Mouse (Mus musculus): Measurements from ENCODE around the gene Crb2.
A peak's percentile ranks its signal among the peaks of the same experiment; 100 is the strongest.

The Crb2 gene

GRCm38 (mm10) chr2:37776016-37776415 is at the start of gene Crb2:
Gene Crb2, plus strand, starts transcription at chr2:37776249.
- DNase-seq, result no peak

- DNase-seq, result no peak
Observed at GRCm38 (mm10) chr2:37731241-37731801, 44.7 kb upstream of the Crb2 start.

GRCm38 (mm10) chr2:37734979-37735806 is 40.9 kb upstream of the Crb2 start:
- DNase-seq, result peak; percentile 82

DNA sequence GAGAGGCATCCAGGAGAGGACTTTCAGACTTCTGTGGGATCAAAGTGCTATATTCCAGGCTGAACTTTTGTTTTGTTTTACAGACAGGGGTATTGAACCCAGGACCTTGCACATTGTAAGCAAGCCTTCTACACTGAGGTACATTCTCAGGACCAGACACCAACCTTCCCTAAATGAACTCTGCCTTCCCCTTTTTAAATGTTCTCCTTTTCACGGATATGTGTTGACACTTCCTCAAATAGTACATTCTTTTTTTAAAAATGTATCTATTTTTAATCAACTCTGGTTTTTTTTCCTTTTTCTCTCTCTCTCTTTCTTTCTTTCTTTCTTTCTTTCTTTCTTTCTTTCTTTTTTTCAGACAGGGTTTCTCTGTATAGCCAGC is 40.3 kb upstream of the Crb2 start:
- no peak for DNase-seq

DNA sequence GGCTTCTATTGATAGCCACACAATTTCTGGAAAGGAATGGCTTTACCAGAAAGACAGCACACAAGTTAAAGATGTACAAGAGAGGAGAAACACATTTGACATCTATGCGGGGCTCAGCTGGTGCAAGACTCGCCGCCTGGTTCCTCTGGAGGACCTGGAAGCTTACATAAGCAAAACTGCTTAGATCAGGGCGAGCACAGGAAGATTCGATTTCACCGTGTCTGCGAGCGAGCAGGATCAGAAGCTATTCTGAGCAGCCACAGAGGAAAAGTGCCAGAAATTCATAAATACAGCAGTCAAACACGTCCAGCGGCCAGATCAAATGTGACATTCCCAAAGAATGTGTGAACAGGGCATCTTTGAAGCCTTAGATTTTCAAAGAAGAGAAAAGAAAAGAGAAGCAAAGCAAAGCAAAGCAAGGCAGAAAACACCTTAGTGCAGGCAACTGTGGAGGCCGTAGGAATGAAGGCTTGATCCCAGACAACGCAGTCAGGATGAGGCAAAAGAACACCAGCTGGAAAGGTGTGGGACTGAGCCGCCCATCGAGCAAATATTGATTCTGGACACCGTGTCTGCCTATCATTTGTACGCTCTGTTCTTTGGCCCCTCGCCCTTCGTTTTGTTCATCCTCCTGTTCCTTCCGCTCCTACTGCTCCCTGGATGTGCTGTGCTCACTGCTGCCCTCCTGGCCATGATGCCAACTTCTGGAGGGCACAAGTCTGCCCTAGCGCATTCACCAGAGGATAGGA is 34.1 kb upstream of the Crb2 start:
- no peak for DNase-seq

GRCm38 (mm10) chr2:37744773-37745395 is 31.2 kb upstream of the Crb2 start:
- DNase-seq, result no peak

DNA sequence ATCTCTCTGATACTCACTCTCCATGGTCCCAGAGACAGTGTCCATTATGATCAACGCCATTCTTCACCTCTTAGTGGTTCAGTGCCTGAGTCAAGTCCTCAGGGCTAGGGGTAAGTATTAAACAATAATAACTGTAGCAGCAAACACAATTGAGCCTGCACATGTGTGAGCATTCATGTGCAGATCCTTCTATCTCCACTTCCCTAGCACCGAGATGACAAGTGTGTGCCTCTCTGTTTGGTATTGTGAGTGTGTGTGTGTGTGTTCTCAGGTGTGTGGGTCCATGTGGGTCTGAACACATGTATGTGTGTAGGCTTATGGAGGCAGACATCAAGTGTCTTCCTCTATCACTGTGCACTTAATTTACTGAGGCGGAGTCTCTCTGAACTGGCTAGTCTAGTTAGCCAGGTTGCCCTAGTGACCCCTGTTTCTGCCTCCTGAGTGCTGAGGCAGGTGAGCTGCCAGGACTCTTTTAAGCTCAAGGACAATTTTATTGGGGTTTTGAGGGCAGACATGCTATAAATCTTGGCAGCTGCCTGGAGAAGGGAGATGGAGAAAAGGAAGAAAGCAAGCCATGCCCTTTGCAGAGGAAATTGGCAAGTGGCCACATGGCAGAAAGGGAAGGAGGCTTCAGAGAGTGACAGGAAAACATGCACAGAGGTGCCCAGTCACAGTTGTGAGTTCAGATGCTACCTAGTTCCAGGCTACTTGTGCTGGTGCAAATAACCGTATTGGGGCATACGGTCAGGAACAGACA is 29.6 kb upstream of the Crb2 start:
- no peak for DNase-seq

DNA sequence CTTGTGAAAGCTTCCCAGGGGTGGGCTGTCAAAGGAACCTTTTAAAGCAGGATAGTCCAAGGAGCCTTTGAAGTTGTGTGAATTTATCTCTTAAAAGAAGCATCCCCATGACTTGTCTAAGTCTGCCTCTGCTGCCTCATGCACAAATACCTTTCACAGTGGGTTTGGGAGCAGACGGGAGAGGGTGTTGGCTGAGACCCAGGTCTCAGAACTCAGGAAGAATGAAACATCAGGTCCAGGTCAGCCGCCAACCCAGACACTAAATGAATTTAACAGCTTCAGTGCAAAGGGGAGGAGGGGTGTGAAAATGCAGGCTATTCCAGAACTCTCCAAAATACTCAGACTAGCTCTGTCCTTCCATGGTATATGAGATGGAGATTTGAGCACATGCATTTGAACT is 28.1 kb upstream of the Crb2 start:
- DNase-seq, result no peak

GRCm38 (mm10) chr2:37748442-37749066 is 27.5 kb upstream of the Crb2 start:
- no peak for DNase-seq

GRCm38 (mm10) chr2:37749323-37749722 is 26.7 kb upstream of the Crb2 start:
- DNase-seq, result no peak

DNA sequence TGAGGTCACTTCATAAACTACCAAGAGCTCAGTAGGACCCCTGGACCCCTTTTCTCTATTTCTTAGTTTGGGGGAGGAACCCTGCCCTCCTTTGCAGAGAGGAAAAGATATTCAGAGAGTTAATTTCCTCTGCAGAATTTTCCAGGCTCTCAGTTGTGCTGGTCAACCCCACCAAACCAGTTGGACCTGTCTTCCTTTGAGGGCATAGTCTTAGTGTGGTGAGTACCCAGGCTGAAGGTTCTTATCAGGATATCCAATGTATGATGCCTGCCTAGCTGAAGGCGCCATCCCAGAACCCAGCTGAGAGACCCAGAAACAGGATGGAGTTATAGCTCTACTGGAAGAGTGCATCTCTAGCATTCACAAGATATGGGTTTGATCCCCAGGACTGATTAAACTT is 24.9 kb upstream of the Crb2 start:
- DNase-seq, result no peak

DNA sequence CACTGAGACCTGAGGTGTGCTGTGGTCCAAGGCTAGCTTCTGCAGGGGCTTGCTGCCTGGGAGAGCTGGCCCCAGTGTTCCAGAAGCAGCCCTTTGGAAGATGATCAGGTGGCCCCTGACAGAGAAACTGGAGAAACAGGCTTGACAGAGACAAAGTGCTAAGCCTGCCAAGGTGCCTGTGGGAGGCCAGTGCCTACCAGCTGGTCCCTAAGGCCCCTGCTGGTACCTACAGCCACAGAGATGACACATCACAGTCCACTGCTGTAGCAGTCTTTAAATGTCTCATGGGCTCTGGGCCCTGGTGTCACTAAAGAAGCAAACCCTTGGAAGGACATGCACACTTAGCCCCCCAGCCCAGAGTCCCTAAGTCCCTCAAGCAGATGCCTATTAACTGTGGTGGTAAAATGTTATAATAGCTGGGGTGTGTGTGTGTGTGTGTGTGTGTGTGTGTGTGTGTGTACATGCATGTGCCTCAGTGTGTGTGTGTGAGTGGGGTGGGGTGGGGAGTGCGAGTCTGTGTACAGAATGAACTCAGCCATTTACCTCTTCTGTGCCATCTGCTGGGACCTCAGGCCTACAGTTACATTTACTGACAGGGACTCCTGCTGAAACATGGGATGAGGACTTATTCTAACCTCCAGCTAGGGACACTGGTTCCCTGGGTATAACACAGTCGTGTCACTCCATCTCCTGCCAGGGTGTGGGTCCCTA is 19.7 kb upstream of the Crb2 start:
- DNase-seq, result no peak

- DNase-seq, result no peak
Observed at GRCm38 (mm10) chr2:37757016-37757415, 19.0 kb upstream of the Crb2 start.

DNA sequence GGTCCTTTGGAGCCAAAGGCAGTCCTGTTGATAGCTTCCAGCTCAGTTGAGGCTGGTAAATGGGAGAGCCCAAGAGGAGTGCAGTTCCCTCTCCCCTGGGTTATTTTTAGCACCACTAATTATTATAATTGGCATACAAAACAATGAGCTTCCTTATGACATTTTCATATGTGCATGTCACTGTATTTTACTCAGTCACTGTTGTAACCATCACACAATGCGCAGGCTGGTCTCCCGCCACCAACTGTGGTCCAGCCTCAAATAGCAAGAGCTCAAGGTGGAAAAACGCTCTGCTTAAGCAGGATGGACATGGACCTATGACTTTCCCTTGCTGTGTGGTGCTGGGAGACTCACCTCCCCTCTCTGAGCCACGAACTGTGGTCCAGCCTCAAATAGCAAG is 18.3 kb upstream of the Crb2 start:
- no peak for DNase-seq

DNA sequence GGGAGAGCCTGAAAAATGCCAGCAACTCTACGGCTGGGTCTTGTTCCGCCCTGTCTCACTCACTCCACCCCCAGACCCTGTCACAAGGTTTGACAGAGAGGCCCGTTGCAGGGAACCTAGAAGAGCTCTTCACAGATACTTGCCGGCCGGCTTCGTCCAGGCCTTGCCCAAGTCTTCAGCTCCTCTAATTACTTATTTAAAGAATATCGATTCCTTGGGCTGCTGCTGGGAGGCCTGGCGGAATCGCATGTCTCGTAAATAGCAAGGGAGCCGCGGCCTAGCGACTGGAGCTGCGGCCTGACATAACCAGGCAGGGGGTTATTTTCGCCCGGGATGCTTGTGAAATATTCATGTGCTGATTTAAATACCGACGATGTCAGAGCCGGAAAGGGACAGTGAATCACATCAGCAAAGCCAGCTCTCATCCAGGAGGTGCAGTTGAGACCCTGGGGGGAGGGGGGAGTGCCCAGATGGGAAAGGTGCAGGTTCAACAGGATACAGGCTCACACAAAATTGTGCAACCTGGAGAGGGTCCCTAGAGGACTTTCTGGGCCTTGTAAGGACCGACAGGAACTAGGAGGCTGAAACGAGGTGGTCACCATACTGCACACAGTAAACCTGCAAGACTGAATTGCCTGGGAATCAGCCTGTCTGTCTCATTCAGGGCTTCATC is 17.6 kb upstream of the Crb2 start:
- no peak for DNase-seq

- peak; percentile 70 for DNase-seq
Observed at GRCm38 (mm10) chr2:37760633-37761032, 15.4 kb upstream of the Crb2 start.

- no peak for DNase-seq
Observed at GRCm38 (mm10) chr2:37763638-37764037, 12.4 kb upstream of the Crb2 start.

DNA sequence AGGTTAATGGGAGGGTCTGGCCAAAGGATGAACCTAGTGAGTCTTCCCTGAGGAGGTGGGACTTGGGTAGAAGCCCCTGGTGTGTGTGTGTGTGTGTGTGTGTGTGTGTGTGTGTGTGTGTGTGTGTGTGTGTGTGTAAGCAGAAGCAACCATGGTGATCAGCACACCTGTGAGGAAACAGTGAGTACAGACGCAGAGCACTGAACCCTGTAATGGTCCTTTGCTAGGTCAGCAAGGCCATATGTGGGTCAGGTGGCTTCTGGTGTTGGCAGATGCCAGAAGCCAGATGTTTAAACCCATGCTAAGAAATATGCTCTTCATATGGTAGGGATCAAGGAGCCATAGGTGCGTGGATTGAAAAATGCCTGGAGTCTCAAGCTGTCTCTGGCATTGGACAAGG is 11.5 kb upstream of the Crb2 start:
- peak; percentile 38 for DNase-seq

DNA sequence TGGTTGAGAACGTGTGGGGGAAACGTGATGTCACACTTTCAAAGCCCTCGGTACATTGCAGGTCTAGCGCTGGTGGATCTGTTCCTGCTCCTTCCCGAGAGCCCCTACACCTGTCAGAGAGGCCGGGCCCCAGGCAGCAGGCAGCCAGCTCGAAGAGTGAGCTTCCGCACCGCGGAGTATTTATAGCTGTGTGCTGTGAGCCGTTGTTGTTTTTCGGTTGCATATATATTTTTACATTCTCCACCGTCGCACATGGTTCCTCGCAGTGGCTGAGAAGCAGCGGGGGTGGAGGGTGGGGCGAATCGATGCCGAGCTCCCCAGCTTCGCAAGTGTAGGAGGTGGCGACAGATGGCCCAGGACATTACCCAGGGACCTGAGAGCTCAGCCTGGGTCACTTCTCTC is 11.0 kb upstream of the Crb2 start:
- DNase-seq, result peak; percentile 84

GRCm38 (mm10) chr2:37766027-37766761 is 9.9 kb upstream of the Crb2 start:
- DNase-seq, result peak; percentile 54
